Mouse (Mus musculus) cerebellum, adult 11-12 months (tissue): ENCODE data around the gene Arl6ip4.

Source experiments
- DNase-seq: peaks from one replicate; pipeline ENCODE4 v3.0.0; 2022

Arl6ip4 gene

DNA sequence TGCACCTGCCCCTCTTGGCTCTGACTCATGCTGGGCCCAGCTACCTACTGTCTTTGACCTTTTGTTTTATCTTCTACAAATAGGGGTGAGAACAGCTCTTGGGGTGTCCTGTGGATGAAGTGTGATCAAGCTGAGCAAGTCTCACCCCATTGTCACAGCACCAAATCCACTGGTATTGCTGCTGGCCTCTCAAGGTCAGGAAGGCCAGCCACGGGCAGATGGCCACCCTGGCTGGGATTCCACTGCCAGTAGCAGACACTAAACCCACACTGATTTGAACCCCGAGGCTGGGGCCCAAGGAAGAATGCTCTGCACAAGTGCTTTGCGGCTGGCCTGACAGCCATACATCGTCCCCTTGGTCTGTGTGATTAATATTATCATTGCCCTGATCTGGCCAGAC, 42.4 kb downstream of the Arl6ip4 start:
- DNase-seq: peak; percentile 53

DNA sequence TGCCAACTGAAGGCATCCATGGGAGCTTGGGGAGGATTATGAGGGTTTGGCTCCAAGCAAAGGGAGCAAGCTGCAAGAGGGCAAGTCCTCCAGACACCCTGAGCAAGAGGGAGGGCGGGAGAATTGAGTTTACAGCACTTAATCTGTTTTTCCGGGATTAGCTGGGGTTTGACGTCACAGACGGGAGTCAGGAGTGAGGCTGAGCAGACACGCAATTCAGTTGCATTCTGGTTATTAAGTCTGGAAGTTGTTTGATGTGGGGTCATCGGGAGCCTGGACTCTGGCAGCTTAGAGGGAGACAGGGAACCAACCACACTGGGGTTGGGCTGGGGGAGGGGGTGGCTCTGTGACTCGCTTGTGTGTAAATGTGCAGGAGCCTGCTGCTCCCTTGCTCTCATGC, 43.6 kb downstream of the Arl6ip4 start:
- no peak for DNase-seq

DNA sequence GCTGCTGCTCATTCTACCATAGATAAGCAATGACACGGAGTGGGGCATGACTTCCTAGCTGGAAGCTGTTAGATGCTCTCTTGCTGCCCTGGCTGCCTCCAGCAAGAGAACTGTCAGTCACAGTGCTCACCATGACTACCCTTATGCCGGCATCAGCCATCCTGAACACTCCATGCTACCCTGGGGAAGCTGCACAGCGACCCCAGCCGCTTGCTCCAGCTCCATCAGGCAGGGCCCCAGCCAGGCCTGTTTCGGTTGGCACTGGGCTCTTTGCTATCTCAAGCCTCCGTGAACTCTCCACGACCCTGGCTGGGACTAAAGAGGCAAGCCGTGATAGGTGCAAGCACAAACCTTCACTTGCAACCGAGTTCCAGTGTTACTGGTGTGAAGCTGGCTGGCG, 45.9 kb downstream of the Arl6ip4 start:
- peak; percentile 23 for DNase-seq

DNA sequence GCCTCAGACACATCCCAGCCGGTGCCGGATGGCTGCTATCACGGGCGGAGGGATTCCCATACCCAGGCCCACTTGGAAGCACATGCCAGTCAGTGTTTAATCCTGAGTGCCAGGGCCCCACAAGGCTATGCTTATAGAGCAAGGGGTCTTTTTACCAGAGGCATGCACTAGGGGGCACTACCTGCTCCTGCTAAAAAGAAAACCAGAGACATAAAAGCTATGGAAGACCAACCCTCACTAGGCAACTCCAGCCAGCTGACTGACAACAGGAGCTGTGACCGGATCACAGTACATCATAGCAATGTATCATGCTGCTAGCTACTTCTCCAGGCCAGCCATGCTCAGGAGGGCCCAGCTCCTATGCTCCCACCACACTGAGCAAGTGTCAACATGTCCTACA, 46.7 kb downstream of the Arl6ip4 start:
- peak; percentile 72 for DNase-seq

DNA sequence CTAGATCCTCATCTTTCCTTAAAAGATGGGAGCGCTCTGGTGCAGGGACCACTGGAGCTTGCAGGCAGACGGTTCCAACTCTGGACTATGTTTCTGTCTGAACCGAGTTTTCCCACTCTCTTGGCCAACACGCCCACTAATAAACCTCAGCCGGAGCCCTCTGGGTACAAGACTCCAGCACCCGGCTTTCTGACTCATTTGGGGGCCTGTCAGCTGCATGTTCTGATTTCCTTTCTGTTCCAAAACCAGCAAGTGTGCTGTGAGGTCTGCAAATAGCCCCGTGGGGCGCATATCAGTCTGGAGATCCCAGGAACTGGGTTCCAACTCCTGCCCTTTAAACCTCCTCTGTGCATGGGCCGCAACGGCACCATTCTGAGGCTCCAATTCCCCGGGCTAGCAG, 47.6 kb downstream of the Arl6ip4 start:
- DNase-seq: peak; percentile 29

DNA sequence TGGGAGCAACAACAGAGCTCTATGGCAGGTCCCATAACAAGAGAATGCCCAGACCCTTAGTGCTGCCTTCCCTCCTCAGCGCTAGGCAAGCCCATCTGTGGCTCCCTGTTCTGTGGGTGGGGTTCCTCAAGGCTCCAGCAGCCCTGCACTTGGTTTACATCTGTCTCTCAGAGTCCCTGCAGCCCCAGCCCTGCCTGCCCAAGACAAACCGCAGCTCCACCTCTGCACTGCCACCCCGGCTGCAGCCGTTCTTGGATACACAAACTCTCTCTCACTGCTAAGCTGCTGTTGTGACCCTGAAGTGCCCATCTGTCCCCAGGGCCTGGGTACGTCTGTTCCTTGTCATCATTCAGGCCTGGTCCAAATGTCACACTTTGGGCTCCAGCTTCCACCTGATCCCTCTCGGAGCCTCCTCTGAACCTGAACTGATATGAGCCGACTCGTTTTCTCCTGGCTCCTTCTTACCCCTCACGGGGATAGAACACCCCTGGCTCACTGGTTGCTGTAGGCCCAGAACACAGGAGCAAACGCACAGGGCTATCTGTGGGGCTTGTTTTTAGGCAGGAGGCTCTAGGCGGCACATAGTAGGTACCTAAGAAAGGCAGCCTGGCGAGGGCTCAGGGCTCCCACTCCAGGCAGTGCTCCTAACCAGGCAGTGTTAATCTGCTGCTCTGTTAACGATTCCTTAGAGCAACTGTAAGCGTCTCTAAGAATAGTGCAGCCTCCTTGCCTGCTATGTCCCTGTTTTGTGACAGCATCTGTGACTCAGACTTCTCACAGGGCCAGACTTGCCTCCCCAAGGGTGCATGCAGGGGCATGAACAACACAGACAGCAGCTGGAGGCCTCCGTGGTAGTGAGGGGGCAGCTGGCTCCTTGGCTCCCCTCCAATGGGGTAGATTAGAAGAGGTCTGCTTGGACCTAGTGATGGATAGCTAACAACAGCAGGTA, 50.0 kb downstream of the Arl6ip4 start:
- peak; percentile 61 for DNase-seq

DNA sequence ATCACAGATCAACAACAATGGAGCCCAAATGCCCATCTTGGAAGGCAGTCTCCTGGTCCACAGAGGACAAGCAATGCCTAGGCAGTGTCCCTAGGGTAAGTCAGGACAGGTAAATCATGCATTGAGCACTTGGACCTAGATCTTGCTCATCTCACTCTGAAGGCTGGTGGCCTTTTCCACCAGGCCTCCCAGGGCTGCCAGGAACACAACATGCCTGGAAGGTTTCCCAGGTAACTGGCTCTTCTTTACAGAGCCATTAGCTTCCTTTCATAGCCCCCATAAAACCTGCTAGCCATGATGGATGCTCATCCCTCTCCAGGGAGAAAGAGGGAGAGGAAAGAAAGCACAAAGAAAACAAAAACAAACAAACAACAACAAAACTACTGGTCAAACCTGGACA, 50.9 kb downstream of the Arl6ip4 start:
- DNase-seq: peak; percentile 82

DNA sequence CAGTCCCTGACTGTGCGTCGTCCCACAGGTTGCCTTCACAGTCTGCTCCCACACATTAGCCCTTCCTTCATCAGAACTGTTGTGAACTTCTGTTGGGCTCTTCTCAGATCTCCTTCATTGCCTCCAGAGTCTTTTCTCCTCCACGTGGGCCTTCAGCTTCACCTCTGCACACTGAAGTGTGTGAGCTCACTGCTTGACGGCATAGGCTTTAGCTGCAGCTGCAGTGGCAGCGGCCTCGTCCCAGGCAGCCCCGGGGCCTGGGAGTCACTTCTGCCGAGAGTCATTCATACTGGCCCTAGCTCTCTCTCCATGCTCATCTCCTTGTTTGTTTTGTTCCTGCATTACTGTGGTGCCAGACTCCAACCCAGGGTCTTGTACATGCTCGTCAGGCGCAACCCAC, 51.7 kb downstream of the Arl6ip4 start:
- peak; percentile 19 for DNase-seq
